Mouse (Mus musculus): ENCODE results near the gene Arpc1b. TPM values are rescaled to one million over a fixed set of nuclear protein-coding genes. Genes with fewer than 3 reads are reported as not detected.

Gene Arpc1b
- polyA plus RNA-seq (2012; rRNA removed), result 53.9 and 97.4 TPM in 2 replicates

GRCm38 (mm10) chr5:145114071-145114605, at the start of gene Arpc1b:
Gene Arpc1b (plus strand): TSS chr5:145114215.

GRCm38 (mm10) chr5:145083632-145084451, 30.2 kb upstream of the Arpc1b start, which contains the start of the genes Arpc1a and Kpna7:
Gene Arpc1a (plus strand): TSS chr5:145083830.
Gene Kpna7 (minus strand): TSS chr5:145084030.

GRCm38 (mm10) chr5:145139571-145140519, 25.8 kb downstream of the Arpc1b start, which contains the start of the genes Pdap1 and Bud31:
Gene Pdap1 (minus strand): TSS chr5:145140238.
Gene Bud31 (plus strand): TSS chr5:145140362.

GRCm38 (mm10) chr5:145166536-145167305, 52.7 kb downstream of the Arpc1b start, which contains the start of the genes Ptcd1 and Cpsf4:
Gene Ptcd1 (minus strand): TSS chr5:145167108.
Gene Cpsf4 (plus strand): TSS chr5:145167213.

Other genes with a start within 250 kb of the Arpc1b start
- 18.4 and 26.0 TPM in 2 replicates for gene Smurf1, start 148.4 kb upstream of the Arpc1b start, polyA plus RNA-seq (2012; rRNA removed)
- not detected in 2 replicates for gene Gm4871, start 81.5 kb upstream of the Arpc1b start, polyA plus RNA-seq (2012; rRNA removed)
- not detected in 2 replicates for gene 1700018F24Rik, start 71.2 kb upstream of the Arpc1b start, polyA plus RNA-seq (2012; rRNA removed)
- 112 and 159 TPM in 2 replicates for gene Arpc1a, start 30.4 kb upstream of the Arpc1b start, polyA plus RNA-seq (2012; rRNA removed)
- 0.05 TPM in 1 of 2 replicates, not detected in the other for gene Kpna7, start 30.2 kb upstream of the Arpc1b start, polyA plus RNA-seq (2012; rRNA removed)
- 156 and 235 TPM in 2 replicates for gene Pdap1, start 26.0 kb downstream of the Arpc1b start, polyA plus RNA-seq (2012; rRNA removed)
- 194 and 448 TPM in 2 replicates for gene Bud31, start 26.1 kb downstream of the Arpc1b start, polyA plus RNA-seq (2012; rRNA removed)
- gene Ptcd1, start 52.9 kb downstream of the Arpc1b start, polyA plus RNA-seq (2012; rRNA removed), result 11.6 and 14.5 TPM in 2 replicates
- 73.0 and 79.8 TPM in 2 replicates for gene Cpsf4, start 53.0 kb downstream of the Arpc1b start, polyA plus RNA-seq (2012; rRNA removed)
- gene Atp5j2, start 77.8 kb downstream of the Arpc1b start, polyA plus RNA-seq (2012; rRNA removed), result 372 and 404 TPM in 2 replicates
- 4.7 and 5.0 TPM in 2 replicates for gene Zkscan14, start 87.7 kb downstream of the Arpc1b start, polyA plus RNA-seq (2012; rRNA removed)
- gene Zkscan5, start 90.3 kb downstream of the Arpc1b start, polyA plus RNA-seq (2012; rRNA removed), result 9.9 and 13.2 TPM in 2 replicates
- 13.4 and 21.9 TPM in 2 replicates for gene Zfp655, start 117.5 kb downstream of the Arpc1b start, polyA plus RNA-seq (2012; rRNA removed)
- gene Zscan25, start 166.3 kb downstream of the Arpc1b start, polyA plus RNA-seq (2012; rRNA removed), result 14.8 and 17.6 TPM in 2 replicates
- gene Cyp3a57, start 231.1 kb downstream of the Arpc1b start, polyA plus RNA-seq (2012; rRNA removed), result not detected in 2 replicates

Data from central nervous system, embryonic 11.5 days (tissue).